Mouse (Mus musculus): Measurements from ENCODE around the gene Cdkn2c. TPM values are rescaled to one million over a fixed set of nuclear protein-coding genes. Genes with fewer than 3 reads are reported as not detected.
A peak's percentile ranks its signal among the peaks of the same experiment; 100 is the strongest.
"Not testable (repeated sequence)": the region's sequence is repeated elsewhere in the genome, so short reads cannot be mapped to it uniquely, and the experiment has no call there.

Gene Cdkn2c
- 4.3 TPM in 2 replicates for polyA plus RNA-seq (2015; fragmentation: Nextera tagmentation; extraction: Ambion mirVana)

DNA sequence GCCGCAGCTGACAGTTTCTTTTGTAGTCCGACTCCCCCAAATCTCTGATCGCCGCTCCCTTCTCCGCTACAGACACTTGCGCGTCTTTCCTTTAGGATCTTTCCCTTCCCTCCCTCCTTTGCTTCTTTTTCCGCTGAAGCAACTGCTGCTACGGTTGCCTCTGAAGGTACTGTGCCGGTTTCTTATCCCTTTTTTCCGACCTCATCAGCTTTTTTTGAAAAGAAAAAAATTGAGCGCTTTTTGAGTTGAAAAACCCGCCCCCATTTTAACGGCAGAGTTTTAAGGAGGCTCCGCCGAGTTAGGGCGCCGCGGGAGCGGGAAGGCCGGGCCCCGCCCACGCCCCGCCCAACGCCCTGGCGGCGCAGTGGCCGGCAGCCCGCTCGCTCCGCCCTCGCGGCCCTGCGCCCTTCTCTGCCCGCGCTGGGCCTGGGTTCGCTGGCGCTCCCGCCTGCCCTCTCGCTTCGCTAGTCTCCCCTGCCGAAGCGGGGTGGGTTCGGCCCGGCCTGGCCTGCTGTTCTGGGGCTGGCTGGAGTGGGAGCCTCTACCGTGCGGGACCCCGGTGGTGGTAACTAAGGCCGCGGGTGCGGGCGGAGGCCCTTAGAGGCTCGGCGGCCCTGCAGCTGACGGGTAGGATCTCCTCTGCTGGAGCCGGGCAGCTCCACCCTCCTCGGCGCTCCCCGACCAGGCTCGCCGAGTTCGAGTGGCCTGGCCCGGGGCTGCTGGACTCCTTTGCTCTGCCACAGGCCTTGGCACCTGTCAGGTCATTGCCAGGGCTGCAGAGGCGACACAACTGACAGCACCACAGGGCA, at the start of gene Cdkn2c:
Gene Cdkn2c (minus strand): TSS at position 729 of the 809 bp plus-strand sequence.
- peak within 1 kb of the TSS; percentile 58 for H3K4me3 ChIP-seq (ENCODE audit: low read length)
- peak within 1 kb of the TSS; percentile 81 for H3K9ac ChIP-seq (ENCODE audit: low read depth, low read length)
- peaks cover 11% of the 10 kb centered on the region for H3K27me3 ChIP-seq (replicated peaks; ENCODE audit: control insufficient read depth, insufficient read depth, low read length)
- peak; percentile 94 for ATAC-seq
- no peaks in the 10 kb centered on the region for H3K36me3 ChIP-seq (ENCODE audit: control insufficient read depth, insufficient read depth, low read length)
- H3K4me2 ChIP-seq (ENCODE audit: low read length), result peak within 1 kb of the TSS; percentile 85
- no peaks in the 10 kb centered on the region; the same call in 1 of the 2 replicates for H3K9me3 ChIP-seq (ENCODE audit: control insufficient read depth, low read length)
- H3K27ac ChIP-seq (ENCODE audit: low read depth, low read length), result peak within 1 kb of the TSS; percentile 89
- H3K4me1 ChIP-seq (ENCODE audit: control insufficient read depth, insufficient read depth, low read depth, low read length), result peaks cover 13% of the 10 kb centered on the region
- WGBS, result under 1% methylated on average over 64 of the region's 64 CpGs

DNA sequence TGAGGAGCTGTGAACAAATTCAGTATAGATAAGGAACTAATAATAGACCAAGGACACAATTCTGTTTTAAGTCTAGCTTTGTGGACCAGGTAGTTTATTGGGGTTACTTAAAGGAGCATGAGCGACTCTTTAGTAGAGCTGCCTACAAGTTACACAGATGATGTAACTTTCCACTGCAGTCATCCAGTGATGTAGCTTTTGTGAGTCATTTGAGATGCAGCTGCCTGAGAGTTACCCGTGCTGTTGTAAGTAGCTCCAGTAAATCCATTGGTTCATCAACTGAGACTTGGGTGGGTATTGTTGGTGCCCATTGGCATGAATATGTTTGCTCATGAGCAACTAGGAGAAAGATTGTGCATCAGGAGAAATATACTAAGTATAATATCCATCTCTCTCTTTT, 38.4 kb upstream of the Cdkn2c start:
- H3K36me3 ChIP-seq (ENCODE audit: control insufficient read depth, insufficient read depth, low read length), result no peaks in the 10 kb centered on the region
- H3K9me3 ChIP-seq (ENCODE audit: control insufficient read depth, low read length), result no peaks in the 10 kb centered on the region
- H3K27ac ChIP-seq (ENCODE audit: low read depth, low read length), result no peak overlapping the region
- H3K27me3 ChIP-seq (replicated peaks; ENCODE audit: control insufficient read depth, insufficient read depth, low read length), result no peaks in the 10 kb centered on the region
- no peak overlapping the region for H3K4me2 ChIP-seq (ENCODE audit: low read length)
- H3K4me3 ChIP-seq (ENCODE audit: low read length), result no peak overlapping the region
- ATAC-seq, result no peak
- no peaks in the 10 kb centered on the region for H3K4me1 ChIP-seq (ENCODE audit: control insufficient read depth, insufficient read depth, low read depth, low read length)
- 93% methylated on average over 2 of the region's 2 CpGs for WGBS
- no peak overlapping the region for H3K9ac ChIP-seq (ENCODE audit: low read depth, low read length)

DNA sequence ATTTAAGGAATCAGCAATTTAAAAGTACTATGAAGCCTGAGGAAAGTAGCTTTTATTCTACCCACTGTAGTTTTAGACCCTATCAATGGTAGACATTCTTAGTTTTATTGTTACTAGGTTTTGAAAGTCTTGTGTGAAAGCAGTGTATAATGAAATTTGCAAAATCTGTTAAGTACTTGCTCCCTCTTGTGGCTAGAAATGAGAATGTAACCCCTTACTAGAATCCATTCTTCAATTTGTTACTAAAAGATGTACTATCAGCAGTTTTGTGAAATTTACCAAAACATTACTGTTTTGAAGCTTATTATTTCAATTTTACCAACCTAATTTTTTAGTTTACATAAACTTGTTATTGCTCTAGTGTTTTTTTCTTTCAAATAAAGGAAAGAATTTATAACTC, 36.6 kb upstream of the Cdkn2c start:
- Histone ChIP-seq H3K9me3 (ENCODE audit: control insufficient read depth, low read length) (no peaks in the 10 kb centered on the region), H3K27me3 (replicated peaks; ENCODE audit: control insufficient read depth, insufficient read depth, low read length) (no peaks in the 10 kb centered on the region), H3K4me1 (ENCODE audit: control insufficient read depth, insufficient read depth, low read depth, low read length) (no peaks in the 10 kb centered on the region), H3K4me2 (ENCODE audit: low read length) (no peak overlapping the region), H3K27ac (ENCODE audit: low read depth, low read length) (no peak overlapping the region), H3K36me3 (ENCODE audit: control insufficient read depth, insufficient read depth, low read length) (no peaks in the 10 kb centered on the region), H3K4me3 (ENCODE audit: low read length) (no peak overlapping the region), H3K9ac (ENCODE audit: low read depth, low read length) (no peak overlapping the region)
- no peak for ATAC-seq

DNA sequence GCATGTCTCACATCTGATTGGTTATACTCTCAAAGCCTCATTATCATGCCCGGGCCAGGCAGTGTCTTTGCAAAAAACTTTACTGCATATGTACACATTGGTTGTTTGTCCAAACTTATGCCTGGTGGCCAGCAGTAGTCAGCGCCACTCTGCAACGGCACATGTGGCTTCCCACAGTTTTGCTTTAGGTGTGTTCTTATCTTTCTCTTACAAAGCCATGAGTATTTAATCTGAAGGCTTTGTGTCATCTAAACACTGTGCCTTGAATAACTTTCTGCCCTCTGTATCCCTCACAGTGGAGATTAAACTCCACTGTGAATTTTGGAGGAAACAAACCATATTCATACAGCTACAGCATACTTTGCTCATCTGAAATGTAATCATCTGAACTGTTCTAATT, 33.7 kb upstream of the Cdkn2c start:
- H3K9ac ChIP-seq (ENCODE audit: low read depth, low read length); H3K4me1 ChIP-seq (ENCODE audit: control insufficient read depth, insufficient read depth, low read depth, low read length); H3K9me3 ChIP-seq (ENCODE audit: control insufficient read depth, low read length); H3K27ac ChIP-seq (ENCODE audit: low read depth, low read length); H3K4me3 ChIP-seq (ENCODE audit: low read length); H3K27me3 ChIP-seq (replicated peaks; ENCODE audit: control insufficient read depth, insufficient read depth, low read length); H3K36me3 ChIP-seq (ENCODE audit: control insufficient read depth, insufficient read depth, low read length); ATAC-seq; H3K4me2 ChIP-seq (ENCODE audit: low read length): not testable (repeated sequence)
- WGBS, result 93% methylated on average over 3 of the region's 3 CpGs

DNA sequence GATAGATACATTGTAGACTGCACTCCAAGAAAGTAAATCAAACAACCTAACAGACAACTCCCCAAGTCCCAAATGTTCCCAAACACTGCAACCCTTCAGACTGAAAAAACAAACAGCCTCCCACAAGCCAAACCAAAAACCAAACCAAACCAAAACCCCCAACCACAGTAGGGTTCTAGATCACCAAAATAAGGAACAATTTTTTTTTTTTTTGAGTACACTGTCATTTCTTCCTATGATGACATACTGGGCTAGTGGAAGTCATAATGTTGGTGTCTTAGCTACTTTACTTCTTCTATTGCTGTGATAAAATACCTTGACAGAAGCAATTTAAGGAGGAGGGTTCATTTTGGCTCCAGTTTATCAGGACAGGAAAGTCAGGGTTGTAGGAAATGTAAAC, 25.7 kb upstream of the Cdkn2c start:
- no peak overlapping the region for H3K4me2 ChIP-seq (ENCODE audit: low read length)

DNA sequence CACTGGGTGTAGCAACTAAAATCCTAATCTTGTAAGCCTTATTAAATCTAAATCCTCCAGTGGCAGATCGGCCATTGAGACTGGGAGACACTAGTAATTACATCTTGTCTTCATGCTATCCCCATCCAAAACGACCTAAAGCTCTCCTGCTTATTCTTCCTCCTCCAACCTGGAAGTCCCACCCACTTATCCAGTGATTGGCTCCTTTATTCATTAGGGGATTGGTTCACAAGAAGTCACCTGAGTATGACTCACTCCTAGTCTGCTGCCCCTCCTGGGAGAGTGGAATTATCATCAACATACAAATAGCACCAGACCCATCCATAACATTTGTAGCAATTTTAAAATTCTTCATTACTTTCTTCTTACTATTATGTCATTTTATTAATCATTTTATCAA, 16.6 kb upstream of the Cdkn2c start:
- 74% methylated on average over 2 of the region's 2 CpGs for WGBS
- H3K9ac ChIP-seq (ENCODE audit: low read depth, low read length), result no peak overlapping the region

More for the DNA sequence above, 25.7 kb upstream of the Cdkn2c start:
- Histone ChIP-seq H3K27ac (ENCODE audit: low read depth, low read length) (no peak overlapping the region), H3K9ac (ENCODE audit: low read depth, low read length) (no peak overlapping the region), H3K27me3 (replicated peaks; ENCODE audit: control insufficient read depth, insufficient read depth, low read length) (no peaks in the 10 kb centered on the region), H3K36me3 (ENCODE audit: control insufficient read depth, insufficient read depth, low read length) (no peaks in the 10 kb centered on the region), H3K4me3 (ENCODE audit: low read length) (no peak overlapping the region), H3K4me1 (ENCODE audit: control insufficient read depth, insufficient read depth, low read depth, low read length) (no peaks in the 10 kb centered on the region), H3K9me3 (ENCODE audit: control insufficient read depth, low read length) (no peaks in the 10 kb centered on the region)
- ATAC-seq, result no peak

DNA sequence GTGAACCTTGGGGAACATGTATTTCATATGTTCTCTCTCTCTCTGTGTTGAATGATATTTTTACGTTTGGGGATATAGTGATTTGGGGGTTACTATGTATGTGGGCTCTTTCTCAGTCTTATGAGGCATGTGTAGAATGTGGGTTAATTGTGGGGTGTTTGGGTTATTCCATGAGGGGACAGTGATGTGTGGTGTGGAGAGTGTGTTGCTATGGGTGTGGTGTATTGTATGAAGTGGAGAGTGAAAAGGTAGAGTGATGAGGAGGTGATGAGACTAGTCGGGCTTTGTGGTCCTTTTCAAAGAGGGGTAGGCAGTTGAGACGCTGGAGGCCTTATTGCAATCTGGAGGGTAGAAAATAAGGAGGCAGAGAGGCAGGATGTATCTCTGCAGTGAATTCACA, 10.2 kb upstream of the Cdkn2c start:
- WGBS, result 0% methylated on average over 3 of the region's 3 CpGs
- Histone ChIP-seq H3K27me3 (replicated peaks; ENCODE audit: control insufficient read depth, insufficient read depth, low read length) (no peaks in the 10 kb centered on the region), H3K9ac (ENCODE audit: low read depth, low read length) (peak overlapping the region; percentile 90), H3K36me3 (ENCODE audit: control insufficient read depth, insufficient read depth, low read length) (no peaks in the 10 kb centered on the region), H3K4me1 (ENCODE audit: control insufficient read depth, insufficient read depth, low read depth, low read length) (peaks cover 8% of the 10 kb centered on the region), H3K4me3 (ENCODE audit: low read length) (peak overlapping the region; percentile 68), H3K4me2 (ENCODE audit: low read length) (peak overlapping the region; percentile 73), H3K27ac (ENCODE audit: low read depth, low read length) (peak overlapping the region; percentile 92), H3K9me3 (ENCODE audit: control insufficient read depth, low read length) (no peaks in the 10 kb centered on the region)
- ATAC-seq, result peak; percentile 5; the same call in 1 of the 2 replicates

More for the DNA sequence above, 16.6 kb upstream of the Cdkn2c start:
- peaks cover 2% of the 10 kb centered on the region; the same call in 1 of the 2 replicates for H3K36me3 ChIP-seq (ENCODE audit: control insufficient read depth, insufficient read depth, low read length)
- H3K27ac ChIP-seq (ENCODE audit: low read depth, low read length), result no peak overlapping the region
- no peaks in the 10 kb centered on the region for H3K9me3 ChIP-seq (ENCODE audit: control insufficient read depth, low read length)
- H3K4me3 ChIP-seq (ENCODE audit: low read length), result no peak overlapping the region
- H3K4me2 ChIP-seq (ENCODE audit: low read length), result no peak overlapping the region
- no peaks in the 10 kb centered on the region for H3K27me3 ChIP-seq (replicated peaks; ENCODE audit: control insufficient read depth, insufficient read depth, low read length)
- ATAC-seq, result no peak
- H3K4me1 ChIP-seq (ENCODE audit: control insufficient read depth, insufficient read depth, low read depth, low read length), result no peaks in the 10 kb centered on the region

DNA sequence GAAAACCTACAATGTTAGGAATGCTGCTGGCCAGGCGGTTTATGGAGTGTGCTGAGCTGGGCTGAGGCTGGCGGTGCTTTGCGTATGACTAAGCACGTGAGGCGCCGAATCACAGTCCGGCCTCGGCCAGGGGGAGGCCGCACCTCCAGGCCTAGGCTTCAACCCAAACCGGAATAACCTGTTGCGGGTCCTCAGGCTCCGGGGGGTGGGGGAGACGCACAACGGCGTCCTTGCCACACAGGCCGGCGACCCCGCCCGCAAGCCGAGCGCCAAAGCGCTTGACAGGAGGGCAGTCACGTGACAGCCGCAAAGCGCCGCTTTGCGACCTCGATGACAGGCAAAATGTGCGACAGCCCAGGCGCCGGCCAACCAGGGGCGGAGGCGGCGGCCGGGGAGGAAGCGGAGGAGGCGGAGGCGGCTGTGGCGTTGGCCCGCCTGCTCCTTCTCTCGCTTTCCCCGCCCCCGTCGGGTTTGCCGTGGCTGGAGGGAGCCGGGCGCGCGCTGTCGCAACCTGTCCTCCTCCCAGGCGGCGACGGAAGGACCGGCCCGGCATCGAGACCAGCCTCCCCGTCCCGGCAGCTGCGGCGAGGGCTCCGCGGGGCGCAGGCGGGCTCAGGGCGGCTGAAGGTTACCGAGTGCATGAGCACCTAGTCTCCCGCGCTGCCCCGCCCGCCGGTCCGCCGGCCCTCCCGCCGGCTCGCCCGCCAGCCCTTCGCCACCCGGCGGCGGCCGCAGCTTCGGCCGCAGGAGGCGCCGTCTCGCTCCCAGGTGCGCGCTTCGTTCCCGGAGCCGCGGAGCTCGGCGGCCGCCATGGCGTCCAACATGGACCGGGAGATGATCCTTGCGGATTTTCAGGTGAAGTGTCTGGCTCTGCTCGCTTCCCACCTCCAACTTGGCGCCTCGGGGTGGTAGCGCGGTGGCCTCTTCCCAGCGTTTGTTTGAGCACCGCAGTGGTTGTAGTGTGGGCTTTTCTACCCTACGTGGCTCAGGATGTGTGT, 9.5 kb upstream of the Cdkn2c start, which contains the start of gene Faf1:
Gene Faf1 (plus strand): TSS at position 371 of the 998 bp plus-strand sequence.
- Histone ChIP-seq H3K27me3 (replicated peaks; ENCODE audit: control insufficient read depth, insufficient read depth, low read length) (no peaks in the 10 kb centered on the region), H3K9ac (ENCODE audit: low read depth, low read length) (peak within 1 kb of the TSS; percentile 90), H3K9me3 (ENCODE audit: control insufficient read depth, low read length) (no peaks in the 10 kb centered on the region), H3K4me2 (ENCODE audit: low read length) (peak within 1 kb of the TSS; percentile 79), H3K36me3 (ENCODE audit: control insufficient read depth, insufficient read depth, low read length) (no peaks in the 10 kb centered on the region), H3K4me1 (ENCODE audit: control insufficient read depth, insufficient read depth, low read depth, low read length) (peaks cover 8% of the 10 kb centered on the region), H3K4me3 (ENCODE audit: low read length) (peak within 1 kb of the TSS; percentile 68), H3K27ac (ENCODE audit: low read depth, low read length) (peak within 1 kb of the TSS; percentile 92)
- WGBS, result under 1% methylated on average over 43 of the region's 107 CpGs
- ATAC-seq, result peak; percentile 98

DNA sequence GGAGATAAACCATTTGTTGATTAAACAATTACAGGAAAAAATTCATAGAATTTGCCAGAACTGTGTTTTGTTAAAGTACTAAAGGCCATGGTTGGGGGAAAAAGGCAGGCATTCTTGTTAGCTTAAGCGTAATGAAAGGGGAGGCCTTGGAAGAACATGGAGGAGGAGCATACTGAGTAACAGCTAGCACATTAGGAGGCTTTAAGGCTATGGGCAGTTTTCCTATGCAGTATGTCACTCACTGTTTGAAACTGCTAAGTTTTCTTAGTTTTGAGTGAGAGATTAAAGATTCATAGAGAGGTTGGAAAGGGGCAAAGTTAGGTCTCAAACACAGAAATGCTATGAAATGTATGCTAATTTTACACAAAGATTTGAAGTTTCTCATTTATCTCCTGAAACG, 7.1 kb upstream of the Cdkn2c start:
- Histone ChIP-seq H3K4me2 (ENCODE audit: low read length) (no peak overlapping the region), H3K9me3 (ENCODE audit: control insufficient read depth, low read length) (no peaks in the 10 kb centered on the region), H3K27ac (ENCODE audit: low read depth, low read length) (no peak overlapping the region), H3K36me3 (ENCODE audit: control insufficient read depth, insufficient read depth, low read length) (no peaks in the 10 kb centered on the region), H3K9ac (ENCODE audit: low read depth, low read length) (no peak overlapping the region), H3K4me3 (ENCODE audit: low read length) (no peak overlapping the region), H3K4me1 (ENCODE audit: control insufficient read depth, insufficient read depth, low read depth, low read length) (peaks cover 8% of the 10 kb centered on the region), H3K27me3 (replicated peaks; ENCODE audit: control insufficient read depth, insufficient read depth, low read length) (no peaks in the 10 kb centered on the region)
- 73% methylated on average over 2 of the region's 2 CpGs for WGBS
- ATAC-seq, result no peak
